Mouse (Mus musculus) midbrain, embryonic 12.5 days (tissue): ENCODE results near the gene Dmrtb1. TPM values are rescaled to one million over a fixed set of nuclear protein-coding genes. Genes with fewer than 3 reads are reported as not detected.

ENCODE experiments used
- ATAC-seq: fragments of 200-750 bp; cut with Nextera tagmentation; 2 replicates; pipeline ENCODE4 v1.8.0; 2017; ENCODE audit warnings: low read depth, moderate TSS enrichment, moderate library complexity; ENCODE audit not compliant: low FRiP score
- H3K27ac ChIP-seq: fragments of 300-500 bp; sonication (generic); replicated peaks from 2 replicates; pipeline ENCODE4 v1.5.1; 2016; ENCODE audit warnings: mild to moderate bottlenecking
- H3K27me3 ChIP-seq: fragments of 300-500 bp; sonication (generic); 2 replicates; pipeline ENCODE4 v1.6.1; 2016; ENCODE audit warnings: mild to moderate bottlenecking
- H3K36me3 ChIP-seq: fragments of 300-500 bp; sonication (generic); 2 replicates; pipeline ENCODE4 v1.6.1; 2016
- H3K4me1 ChIP-seq: fragments of 300-500 bp; sonication (generic); 2 replicates; pipeline ENCODE4 v1.6.1; 2016
- H3K4me2 ChIP-seq: fragments of 300-500 bp; sonication (generic); replicated peaks from 2 replicates; pipeline ENCODE4 v1.6.1; 2016; ENCODE audit warnings: mild to moderate bottlenecking, moderate library complexity
- H3K4me3 ChIP-seq: fragments of 300-500 bp; sonication (generic); 2 replicates; pipeline ENCODE4 v1.5.1; 2016; ENCODE audit warnings: mild to moderate bottlenecking
- H3K9ac ChIP-seq: fragments of 300-500 bp; sonication (generic); replicated peaks from 2 replicates; pipeline ENCODE4 v1.6.1; 2016; ENCODE audit warnings: mild to moderate bottlenecking, moderate library complexity
- H3K9me3 ChIP-seq: fragments of 300-500 bp; sonication (generic); 2 replicates; pipeline ENCODE4 v1.6.1; 2016; ENCODE audit warnings: mild to moderate bottlenecking
- WGBS: fragments of 180-500 bp; shearing (Covaris S2); methylation state at CpG from one replicate; pipeline ENCODE4 v1.1.7; 2016; 5-methylcytosine and 5-hydroxymethylcytosine counted together
- polyA plus RNA-seq: library from polyadenylated mRNA; unstranded; fragments of >200 nt; fragmentation: Nextera tagmentation; extraction: Ambion mirVana; gene quantifications from 2 replicates; pipeline ENCODE4 v1.2.1, GENCODE M21; 2016

Gene Dmrtb1
- polyA plus RNA-seq: 41.8 and 49.0 TPM in 2 replicates

DNA sequence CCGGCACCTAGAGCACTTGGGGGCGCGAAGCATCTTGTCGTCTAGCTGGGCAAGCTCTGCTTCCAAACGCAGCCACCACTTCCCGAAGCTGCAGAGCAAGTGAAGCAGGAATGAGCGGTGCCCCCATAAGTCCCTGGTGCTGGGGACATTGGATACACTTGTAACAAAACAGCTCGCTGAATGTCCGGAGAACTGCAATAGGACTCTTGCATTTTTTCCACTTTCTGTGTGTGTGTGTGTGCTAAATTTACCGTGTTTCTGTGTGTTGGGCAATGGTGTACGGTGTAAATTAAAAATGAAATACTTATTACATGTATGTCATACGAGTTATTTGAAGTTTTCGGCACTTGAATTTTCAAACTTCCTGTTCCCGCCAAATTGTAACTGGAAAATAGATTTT is at the start of gene Dmrtb1:
TSS of gene Dmrtb1 (minus strand) at position 101 of the 400 bp plus-strand sequence.
- H3K27ac ChIP-seq: no peak within 1 kb of the TSS
- no peak within 1 kb of the TSS for H3K4me3 ChIP-seq
- 93% methylated on average over 14 of the region's 14 CpGs for WGBS
- no peak for ATAC-seq
- H3K4me1 ChIP-seq: peaks cover 42% of the 10 kb centered on the region
- no peaks in the 10 kb centered on the region for H3K9me3 ChIP-seq
- H3K9ac ChIP-seq: no peak within 1 kb of the TSS
- peaks cover 55% of the 10 kb centered on the region for H3K27me3 ChIP-seq
- no peak within 1 kb of the TSS for H3K4me2 ChIP-seq
- no peaks in the 10 kb centered on the region for H3K36me3 ChIP-seq

DNA sequence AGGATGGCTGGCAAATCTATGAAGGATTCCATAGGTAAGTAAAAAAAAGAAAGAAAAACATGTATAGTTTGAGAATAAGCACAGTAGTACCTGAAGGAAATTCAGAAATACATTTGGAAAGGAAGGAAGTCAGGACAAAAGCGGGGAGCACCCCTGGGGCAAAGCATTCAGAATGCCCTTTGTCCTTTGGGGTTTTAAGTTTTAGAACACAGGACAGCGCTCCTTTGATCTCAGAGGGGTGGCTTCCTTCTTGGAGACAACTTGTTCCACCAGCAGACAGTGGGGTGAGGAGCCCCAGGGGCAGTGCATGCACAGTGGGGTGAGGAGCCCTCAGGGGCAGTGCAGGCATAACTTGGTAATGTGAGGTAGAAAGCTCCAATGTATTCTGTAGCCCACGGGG is 49.6 kb upstream of the Dmrtb1 start:
- Histone ChIP-seq H3K4me3 (no peak overlapping the region), H3K36me3 (no peaks in the 10 kb centered on the region), H3K9ac (no peak overlapping the region), H3K9me3 (no peaks in the 10 kb centered on the region), H3K27me3 (peaks cover 33% of the 10 kb centered on the region), H3K4me1 (peaks cover 39% of the 10 kb centered on the region), H3K27ac (no peak overlapping the region), H3K4me2 (no peak overlapping the region)
- no peak for ATAC-seq
- 14% methylated on average over 3 of the region's 3 CpGs for WGBS

GRCm38 (mm10) chr4:107732624-107733023 is 48.6 kb upstream of the Dmrtb1 start:
- H3K4me2 ChIP-seq: no peak overlapping the region
- peaks cover 39% of the 10 kb centered on the region for H3K4me1 ChIP-seq
- H3K4me3 ChIP-seq: no peak overlapping the region
- no peak for ATAC-seq
- H3K36me3 ChIP-seq: no peaks in the 10 kb centered on the region
- H3K9me3 ChIP-seq: no peaks in the 10 kb centered on the region
- H3K27ac ChIP-seq: no peak overlapping the region
- peaks cover 28% of the 10 kb centered on the region for H3K27me3 ChIP-seq
- WGBS: 13% methylated on average over 4 of the region's 4 CpGs
- no peak overlapping the region for H3K9ac ChIP-seq

- Histone ChIP-seq H3K4me3 (no peak overlapping the region), H3K27me3 (peaks cover 28% of the 10 kb centered on the region), H3K4me2 (no peak overlapping the region), H3K9me3 (no peaks in the 10 kb centered on the region), H3K4me1 (peaks cover 39% of the 10 kb centered on the region), H3K36me3 (no peaks in the 10 kb centered on the region), H3K9ac (no peak overlapping the region), H3K27ac (no peak overlapping the region)
- WGBS: 11% methylated on average over 4 of the region's 4 CpGs
- ATAC-seq: no peak
Observed at GRCm38 (mm10) chr4:107732182-107732581, 48.2 kb upstream of the Dmrtb1 start.

DNA sequence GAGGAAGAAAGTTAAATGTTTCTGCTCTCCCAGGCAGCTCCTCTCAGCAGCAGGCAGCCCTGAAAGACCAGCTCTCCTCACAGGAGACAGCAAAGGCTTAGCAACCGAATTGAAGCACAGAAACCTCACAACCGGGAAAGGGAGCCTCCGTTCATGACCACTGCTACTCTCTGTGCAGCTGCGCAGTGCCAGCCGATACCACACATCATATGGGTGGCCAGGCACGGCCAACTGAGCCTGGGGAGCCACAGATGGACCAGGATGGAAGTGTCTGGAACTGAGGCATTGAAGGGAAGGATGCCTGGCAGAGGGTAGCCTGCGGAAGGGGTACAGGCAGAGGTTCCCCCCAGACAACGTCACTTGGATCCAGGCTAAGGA is 47.0 kb upstream of the Dmrtb1 start:
- Histone ChIP-seq H3K27me3 (peaks cover 26% of the 10 kb centered on the region), H3K36me3 (no peaks in the 10 kb centered on the region), H3K4me3 (no peak overlapping the region), H3K4me2 (no peak overlapping the region), H3K9me3 (no peaks in the 10 kb centered on the region), H3K4me1 (peaks cover 39% of the 10 kb centered on the region), H3K9ac (no peak overlapping the region), H3K27ac (no peak overlapping the region)
- 39% methylated on average over 8 of the region's 8 CpGs for WGBS
- no peak for ATAC-seq

DNA sequence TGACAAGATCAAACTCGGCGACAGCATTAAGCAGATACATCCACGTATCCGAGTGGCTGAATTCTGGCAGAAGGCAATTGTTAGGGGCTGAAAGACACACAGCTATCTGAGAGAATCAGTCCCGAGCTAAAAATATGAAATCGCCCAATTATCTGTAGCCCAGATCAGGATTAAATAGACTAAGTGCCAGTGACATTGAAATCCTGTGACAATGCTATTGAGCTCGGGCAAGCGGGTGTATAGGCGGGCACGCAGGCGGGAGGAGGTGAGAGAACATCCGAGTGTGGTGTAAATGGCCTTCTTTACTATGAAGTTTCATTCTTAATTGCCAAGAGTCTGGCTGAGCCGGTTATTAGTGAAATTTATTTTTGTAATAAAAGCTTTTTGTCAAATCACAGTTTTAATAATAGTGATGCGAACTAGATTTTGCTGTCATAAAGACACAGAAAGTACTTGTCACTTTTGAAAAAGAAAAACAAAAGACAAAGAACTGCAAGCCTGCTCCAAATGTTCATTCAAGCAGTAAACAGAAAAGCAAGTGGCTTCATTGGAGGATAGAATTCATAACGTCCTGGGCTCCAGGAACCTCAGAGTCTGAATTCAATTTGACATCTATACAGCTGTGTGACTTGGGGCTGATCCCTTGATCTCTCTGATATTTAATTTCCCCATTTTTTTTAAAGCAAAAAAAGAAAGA is 46.5 kb upstream of the Dmrtb1 start:
- Histone ChIP-seq H3K27me3 (peaks cover 22% of the 10 kb centered on the region), H3K9me3 (no peaks in the 10 kb centered on the region), H3K9ac (no peak overlapping the region; the same call in 1 of the 2 replicates), H3K36me3 (no peaks in the 10 kb centered on the region), H3K4me3 (no peak overlapping the region), H3K27ac (no peak overlapping the region), H3K4me2 (no peak overlapping the region), H3K4me1 (peaks cover 39% of the 10 kb centered on the region)
- no peak for ATAC-seq
- WGBS: 58% methylated on average over 15 of the region's 15 CpGs

DNA sequence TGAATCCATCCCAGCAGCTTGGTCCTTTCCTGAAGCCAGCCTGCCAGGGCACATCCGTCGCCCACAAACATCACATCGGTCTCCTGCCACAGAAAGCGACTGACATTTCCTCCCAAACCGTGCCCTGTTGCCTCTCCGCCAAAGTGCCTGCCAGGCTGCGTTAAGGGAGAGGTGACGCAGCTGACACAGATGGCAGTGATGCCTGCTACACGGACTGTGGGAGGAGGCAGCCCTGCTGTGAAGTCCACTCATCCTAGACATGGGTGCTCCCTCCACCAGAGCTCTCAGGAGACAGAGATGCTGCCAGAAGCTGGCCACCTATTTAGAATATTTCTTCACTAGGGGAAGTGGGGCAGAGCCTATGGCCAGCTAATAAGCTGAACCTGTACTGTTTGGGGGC is 41.4 kb upstream of the Dmrtb1 start:
- ATAC-seq: no peak
- H3K36me3 ChIP-seq: no peaks in the 10 kb centered on the region
- H3K4me1 ChIP-seq: peaks cover 4% of the 10 kb centered on the region; the same call in 1 of the 2 replicates
- H3K27ac ChIP-seq: no peak overlapping the region
- no peak overlapping the region for H3K4me3 ChIP-seq
- 81% methylated on average over 9 of the region's 9 CpGs for WGBS
- no peak overlapping the region for H3K4me2 ChIP-seq
- H3K9ac ChIP-seq: no peak overlapping the region
- 0 out of 2 replicates have a peak, but pooled peaks cover 7% of the 10 kb centered on the region for H3K27me3 ChIP-seq
- H3K9me3 ChIP-seq: no peaks in the 10 kb centered on the region

- no peak overlapping the region for H3K4me3 ChIP-seq
- no peak overlapping the region for H3K4me2 ChIP-seq
- no peak for ATAC-seq
- H3K4me1 ChIP-seq: peaks cover 16% of the 10 kb centered on the region
- H3K9ac ChIP-seq: no peak overlapping the region
- no peaks in the 10 kb centered on the region for H3K9me3 ChIP-seq
- no peaks in the 10 kb centered on the region for H3K36me3 ChIP-seq
- H3K27ac ChIP-seq: no peak overlapping the region
- peaks cover 7% of the 10 kb centered on the region; the same call in 1 of the 2 replicates for H3K27me3 ChIP-seq
- WGBS: 78% methylated on average over 11 of the region's 11 CpGs
Observed at GRCm38 (mm10) chr4:107720043-107720830, 36.2 kb upstream of the Dmrtb1 start.

DNA sequence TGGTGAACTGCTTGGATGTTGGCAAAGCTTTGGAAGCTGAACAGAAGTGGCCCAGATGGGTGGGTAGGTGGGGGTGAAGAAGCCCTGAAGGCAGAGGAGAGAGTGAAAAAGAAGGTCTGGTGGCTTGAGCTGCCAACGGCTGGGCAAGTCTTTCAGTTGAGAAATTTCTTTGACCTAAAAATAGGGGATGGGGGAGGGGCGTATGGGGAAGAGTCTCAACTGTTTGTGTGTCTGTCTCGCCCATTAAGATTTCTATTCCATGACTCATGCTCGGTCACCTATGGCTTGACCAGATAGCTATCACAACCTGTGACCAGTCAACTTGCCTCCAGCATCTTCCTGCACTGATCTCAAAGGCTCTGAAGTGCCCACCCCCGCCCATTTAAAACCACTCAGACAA is 35.1 kb upstream of the Dmrtb1 start:
- WGBS: 77% methylated on average over 5 of the region's 5 CpGs
- Histone ChIP-seq H3K27ac (no peak overlapping the region), H3K27me3 (peaks cover 7% of the 10 kb centered on the region; the same call in 1 of the 2 replicates), H3K9me3 (no peaks in the 10 kb centered on the region), H3K4me2 (no peak overlapping the region), H3K9ac (no peak overlapping the region), H3K4me1 (peaks cover 16% of the 10 kb centered on the region), H3K36me3 (no peaks in the 10 kb centered on the region), H3K4me3 (no peak overlapping the region)
- ATAC-seq: no peak

DNA sequence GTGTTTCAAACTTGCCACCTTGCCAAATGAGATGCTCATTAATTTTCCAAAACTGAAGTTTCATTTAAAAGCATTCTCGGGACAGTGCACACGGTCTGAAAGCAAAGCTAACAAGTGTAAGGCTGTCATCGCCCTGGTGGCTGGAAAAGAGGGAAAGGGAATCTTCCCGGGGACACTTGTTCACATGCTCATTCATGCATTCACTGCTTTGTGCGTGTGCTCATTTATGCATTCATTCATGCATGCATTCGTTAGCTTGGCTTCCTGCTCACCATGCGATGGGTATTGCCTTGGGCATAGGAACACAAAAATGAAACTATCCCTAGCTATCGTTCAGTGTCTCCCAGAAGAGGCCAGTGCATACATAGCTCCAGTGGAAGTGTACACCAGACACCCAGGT is 34.7 kb upstream of the Dmrtb1 start:
- H3K4me2 ChIP-seq: no peak overlapping the region
- 51% methylated on average over 8 of the region's 8 CpGs for WGBS
- no peak overlapping the region for H3K4me3 ChIP-seq
- H3K36me3 ChIP-seq: no peaks in the 10 kb centered on the region
- no peak overlapping the region for H3K9ac ChIP-seq
- no peaks in the 10 kb centered on the region for H3K9me3 ChIP-seq
- H3K4me1 ChIP-seq: peaks cover 16% of the 10 kb centered on the region
- no peak overlapping the region for H3K27ac ChIP-seq
- H3K27me3 ChIP-seq: peaks cover 7% of the 10 kb centered on the region; the same call in 1 of the 2 replicates
- ATAC-seq: no peak

- Histone ChIP-seq H3K27ac (no peak overlapping the region), H3K9me3 (no peaks in the 10 kb centered on the region), H3K9ac (no peak overlapping the region), H3K4me2 (no peak overlapping the region), H3K27me3 (peaks cover 7% of the 10 kb centered on the region; the same call in 1 of the 2 replicates), H3K36me3 (no peaks in the 10 kb centered on the region), H3K4me3 (no peak overlapping the region), H3K4me1 (peaks cover 16% of the 10 kb centered on the region)
- no peak for ATAC-seq
- WGBS: 62% methylated on average over 8 of the region's 8 CpGs
Observed at GRCm38 (mm10) chr4:107717718-107718313, 33.8 kb upstream of the Dmrtb1 start.

GRCm38 (mm10) chr4:107716754-107717299 is 32.8 kb upstream of the Dmrtb1 start:
- no peak for ATAC-seq
- peaks cover 16% of the 10 kb centered on the region for H3K4me1 ChIP-seq
- no peaks in the 10 kb centered on the region; the same call in 1 of the 2 replicates for H3K27me3 ChIP-seq
- no peak overlapping the region for H3K4me2 ChIP-seq
- H3K27ac ChIP-seq: no peak overlapping the region
- 69% methylated on average over 9 of the region's 9 CpGs for WGBS
- no peaks in the 10 kb centered on the region for H3K36me3 ChIP-seq
- H3K9ac ChIP-seq: no peak overlapping the region
- no peaks in the 10 kb centered on the region for H3K9me3 ChIP-seq
- no peak overlapping the region for H3K4me3 ChIP-seq
